Mouse (Mus musculus) E14TG2a.4 (cell line): Measurements from ENCODE around the gene Gnao1.

Source experiments
- CTCF ChIP-seq: conservative IDR thresholded peaks from 2 replicates; pipeline ENCODE4 v1.5.1; 2014; ENCODE audit warnings: low read length
- NANOG ChIP-seq: IDR thresholded peaks from 2 replicates; pipeline ENCODE4 v1.6.1; 2014; ENCODE audit warnings: borderline replicate concordance, low read length, mixed read lengths
- POU5F1 ChIP-seq: IDR thresholded peaks from 2 replicates; pipeline ENCODE4 v1.6.1; 2014; ENCODE audit warnings: low read length, borderline replicate concordance

- no peak for TF ChIP-seq CTCF
- TF ChIP-seq NANOG = no peak
- no peak for TF ChIP-seq POU5F1
Observed at GRCm38 (mm10) chr8:93971451-93971850, 161.7 kb downstream of the Gnao1 start.
